Mouse (Mus musculus) small intestine, adult 2 months (tissue): Measurements from ENCODE around the gene Pnck.

Source experiments
- CTCF ChIP-seq: fragments of 200-500 bp; IDR thresholded peaks from 2 replicates; pipeline ENCODE4 v1.5.1; 2012; ENCODE audit warnings: low read depth, mild to moderate bottlenecking, control low read depth, inconsistent platforms, low read length, moderate library complexity, mixed read lengths; ENCODE audit not compliant: insufficient replicate concordance, insufficient read length; ENCODE audit errors: extremely low read depth
- POLR2A ChIP-seq: fragments of 200-500 bp; IDR thresholded peaks from 2 replicates; pipeline ENCODE4 v1.6.1; 2012; ENCODE audit warnings: low read depth, mild to moderate bottlenecking, control low read depth, inconsistent platforms, low read length, moderate library complexity

- TF ChIP-seq POLR2A (no peak), CTCF (no peak)
Observed at GRCm38 (mm10) chrX:73615876-73616275, 44.0 kb downstream of the Pnck start.
